Mouse (Mus musculus) hindbrain, embryonic 16.5 days (tissue): Measurements from ENCODE around the gene Chst14. TPM values are rescaled to one million over a fixed set of nuclear protein-coding genes. Genes with fewer than 3 reads are reported as not detected.
A peak's percentile ranks its signal among the peaks of the same experiment; 100 is the strongest.

Experiments used
- ATAC-seq: fragments of 200-750 bp; cut with Nextera tagmentation; 2 replicates; pipeline ENCODE4 v1.8.0; 2017; ENCODE audit warnings: moderate TSS enrichment, moderate library complexity
- H3K27ac ChIP-seq: fragments of 300-500 bp; sonication (generic); 2 replicates; pipeline ENCODE4 v1.5.1; 2014; ENCODE audit warnings: low read depth, mild to moderate bottlenecking, control low read depth, low read length, moderate library complexity
- H3K27me3 ChIP-seq: fragments of 300-500 bp; sonication (generic); replicated peaks from 2 replicates; pipeline ENCODE4 v1.6.1; 2014; ENCODE audit warnings: low read length; ENCODE audit not compliant: control insufficient read depth, insufficient read depth
- H3K36me3 ChIP-seq: fragments of 300-500 bp; sonication (generic); 2 replicates; pipeline ENCODE4 v1.6.1; 2014; ENCODE audit warnings: mild to moderate bottlenecking, low read length, moderate library complexity, mixed read lengths; ENCODE audit not compliant: control insufficient read depth, insufficient read depth
- H3K4me1 ChIP-seq: fragments of 300-500 bp; sonication (generic); 2 replicates; pipeline ENCODE4 v1.6.1; 2014; ENCODE audit warnings: low read depth, low read length; ENCODE audit not compliant: control insufficient read depth, insufficient read depth
- H3K4me2 ChIP-seq: fragments of 300-500 bp; sonication (generic); 2 replicates; pipeline ENCODE4 v1.6.1; 2014; ENCODE audit warnings: mild to moderate bottlenecking, low read length, control low read depth, moderate library complexity
- H3K4me3 ChIP-seq: fragments of 300-500 bp; sonication (generic); 2 replicates; pipeline ENCODE4 v1.5.1; 2014; ENCODE audit warnings: mild to moderate bottlenecking, low read length, control low read depth, moderate library complexity
- H3K9ac ChIP-seq: fragments of 300-500 bp; sonication (generic); 2 replicates; pipeline ENCODE4 v1.6.1; 2014; ENCODE audit warnings: low read depth, mild to moderate bottlenecking, control low read depth, low read length, moderate library complexity
- H3K9me3 ChIP-seq: fragments of 300-500 bp; sonication (generic); 2 replicates; pipeline ENCODE4 v1.6.1; 2014; ENCODE audit warnings: mild to moderate bottlenecking, low read length, moderate library complexity; ENCODE audit not compliant: control insufficient read depth
- WGBS: fragments of 180-500 bp; shearing (Covaris S2); extraction: QIAGEN DNeasy Blood & Tissue Kit; methylation state at CpG from one replicate; pipeline ENCODE4 v1.1.7; 2014; 5-methylcytosine and 5-hydroxymethylcytosine counted together
- polyA plus RNA-seq: library from polyadenylated mRNA; unstranded; fragments of >200 nt; fragmentation: Nextera tagmentation; extraction: Ambion mirVana; gene quantifications from 2 replicates; pipeline ENCODE4 v1.2.1, GENCODE M21; 2015

The Chst14 gene
- polyA plus RNA-seq, 1 experiment from 2014 or later = 5.3 TPM

- no peaks in the 10 kb centered on the region for H3K9me3 ChIP-seq
- H3K9ac ChIP-seq = peak overlapping the region; percentile 52
- H3K4me2 ChIP-seq = peak overlapping the region; percentile 77
- H3K36me3 ChIP-seq = no peaks in the 10 kb centered on the region
- under 1% methylated on average over 13 of the region's 13 CpGs for WGBS
- H3K27me3 ChIP-seq = peaks cover 41% of the 10 kb centered on the region
- no peak for ATAC-seq
- peak overlapping the region; percentile 44 for H3K4me3 ChIP-seq
- peaks cover 26% of the 10 kb centered on the region for H3K4me1 ChIP-seq
- no peak overlapping the region for H3K27ac ChIP-seq
Observed at GRCm38 (mm10) chr2:118896914-118897291, 29.4 kb upstream of the Chst14 start.

GRCm38 (mm10) chr2:118897392-118897791 lies 28.9 kb upstream of the Chst14 start:
- Histone ChIP-seq H3K4me2 (peak overlapping the region; percentile 77), H3K27ac (no peak overlapping the region), H3K9me3 (no peaks in the 10 kb centered on the region), H3K36me3 (no peaks in the 10 kb centered on the region), H3K4me1 (peaks cover 26% of the 10 kb centered on the region), H3K4me3 (peak overlapping the region; percentile 44), H3K9ac (peak overlapping the region; percentile 52; the same call in 1 of the 2 replicates), H3K27me3 (peaks cover 39% of the 10 kb centered on the region)
- no peak for ATAC-seq
- WGBS = 3% methylated on average over 7 of the region's 7 CpGs

- Histone ChIP-seq H3K27ac (no peak overlapping the region), H3K27me3 (peaks cover 39% of the 10 kb centered on the region), H3K9ac (0 out of 2 replicates have a peak overlapping the region, but pooled peaks have one; percentile 3), H3K4me2 (no peak overlapping the region), H3K9me3 (no peaks in the 10 kb centered on the region), H3K4me3 (no peak overlapping the region), H3K4me1 (peaks cover 26% of the 10 kb centered on the region), H3K36me3 (no peaks in the 10 kb centered on the region)
- 2% methylated on average over 11 of the region's 11 CpGs for WGBS
- ATAC-seq = no peak
Observed at GRCm38 (mm10) chr2:118897808-118898207, 28.5 kb upstream of the Chst14 start.

GRCm38 (mm10) chr2:118898771-118899170 lies 27.5 kb upstream of the Chst14 start:
- Histone ChIP-seq H3K9me3 (no peaks in the 10 kb centered on the region), H3K4me3 (no peak overlapping the region), H3K27ac (no peak overlapping the region), H3K4me1 (peaks cover 35% of the 10 kb centered on the region), H3K9ac (no peak overlapping the region), H3K27me3 (peaks cover 37% of the 10 kb centered on the region), H3K36me3 (no peaks in the 10 kb centered on the region), H3K4me2 (no peak overlapping the region)
- ATAC-seq = no peak
- 0% methylated on average over 4 of the region's 4 CpGs for WGBS

GRCm38 (mm10) chr2:118899306-118899705 lies 27.0 kb upstream of the Chst14 start:
- Histone ChIP-seq H3K9me3 (no peaks in the 10 kb centered on the region), H3K36me3 (no peaks in the 10 kb centered on the region), H3K4me2 (no peak overlapping the region), H3K9ac (no peak overlapping the region), H3K27me3 (peaks cover 33% of the 10 kb centered on the region), H3K4me1 (peaks cover 40% of the 10 kb centered on the region), H3K4me3 (no peak overlapping the region), H3K27ac (no peak overlapping the region)
- 10% methylated on average over 7 of the region's 7 CpGs for WGBS
- no peak for ATAC-seq

GRCm38 (mm10) chr2:118899981-118900825 lies 26.1 kb upstream of the Chst14 start, which contains the start of gene Bahd1:
Gene Bahd1 (plus strand): TSS chr2:118900377.
- H3K36me3 ChIP-seq = no peaks in the 10 kb centered on the region
- peak within 1 kb of the TSS; percentile 99 for H3K4me2 ChIP-seq
- peak within 1 kb of the TSS; percentile 69 for H3K9ac ChIP-seq
- WGBS = under 1% methylated on average over 32 of the region's 32 CpGs
- peak within 1 kb of the TSS; percentile 97 for H3K4me3 ChIP-seq
- no peak within 1 kb of the TSS; the same call in 1 of the 2 replicates for H3K27ac ChIP-seq
- H3K4me1 ChIP-seq = peaks cover 48% of the 10 kb centered on the region
- no peak for ATAC-seq
- no peaks in the 10 kb centered on the region for H3K9me3 ChIP-seq
- H3K27me3 ChIP-seq = peaks cover 28% of the 10 kb centered on the region

- peak overlapping the region; percentile 99 for H3K4me2 ChIP-seq
- H3K9ac ChIP-seq = peak overlapping the region; percentile 69
- H3K27me3 ChIP-seq = peaks cover 23% of the 10 kb centered on the region
- WGBS = 1% methylated on average over 11 of the region's 11 CpGs
- H3K27ac ChIP-seq = no peak overlapping the region
- peak overlapping the region; percentile 97 for H3K4me3 ChIP-seq
- H3K36me3 ChIP-seq = no peaks in the 10 kb centered on the region
- peaks cover 52% of the 10 kb centered on the region for H3K4me1 ChIP-seq
- no peaks in the 10 kb centered on the region for H3K9me3 ChIP-seq
- no peak for ATAC-seq
Observed at GRCm38 (mm10) chr2:118900826-118901140, 25.5 kb upstream of the Chst14 start.

- Histone ChIP-seq H3K27ac (peak overlapping the region; percentile 88), H3K4me1 (peaks cover 49% of the 10 kb centered on the region), H3K27me3 (peaks cover 23% of the 10 kb centered on the region), H3K4me2 (peak overlapping the region; percentile 99), H3K36me3 (no peaks in the 10 kb centered on the region), H3K9me3 (no peaks in the 10 kb centered on the region), H3K9ac (peak overlapping the region; percentile 93), H3K4me3 (peak overlapping the region; percentile 97)
- ATAC-seq = peak; percentile 93
- 1% methylated on average over 78 of the region's 120 CpGs for WGBS
Observed at GRCm38 (mm10) chr2:118901175-118902031, 24.9 kb upstream of the Chst14 start.
